Comparison of ENCODE assay signal across 8 mouse cellular contexts in genomic region chr3:146404311-146405201, GRCm38 (mm10). TPM values are rescaled to one million over a fixed set of nuclear protein-coding genes. Genes with fewer than 3 reads are reported as not detected.
A peak's percentile ranks its signal among the peaks of the same experiment; 100 is the strongest.
DNase-seq lines count a peak whose midpoint lies in the region; ATAC-seq lines count a peak whose summit lies in the region.

TSS of gene Ssx2ip (plus strand) at chr3:146404642.

- DNase-seq in T-cell, adult 2 months (ENCODE audit: low spot score): peak; percentile 93
- peak; percentile 100 for DNase-seq in cerebellum, postnatal 25 days
- peak; percentile 92 to 96 for DNase-seq in frontal cortex, postnatal 25 days (ENCODE audit: low spot score in 2 of 2)
- DNase-seq in hindbrain, embryonic 14.5 days (ENCODE audit: low spot score): peak; percentile 98
- peak; percentile 97 to 98 for DNase-seq in layer of hippocampus, postnatal 36 days
- peak; percentile 95 for DNase-seq in lung, postnatal 25 days (ENCODE audit: low spot score)
- peak; percentile 94 for DNase-seq in retina, adult 2 months (ENCODE audit: low read depth, low spot score)
- DNase-seq in thymus, postnatal 25 days: peak; percentile 97

- H3K36me3 ChIP-seq in hindbrain, embryonic 14.5 days (replicated peaks; ENCODE audit: control insufficient read depth, insufficient read depth): no peaks in the 10 kb centered on the region

- H3K27ac ChIP-seq in hindbrain, embryonic 14.5 days: peak within 1 kb of the TSS; percentile 81

- peak; percentile 99 for ATAC-seq in hindbrain, embryonic 14.5 days (ENCODE audit: low FRiP score)

- peak within 1 kb of the TSS; percentile 83 for H3K4me2 ChIP-seq in hindbrain, embryonic 14.5 days (replicated peaks)

- peaks cover 6% of the 10 kb centered on the region; the same call in 1 of the 2 replicates for H3K9me3 ChIP-seq in hindbrain, embryonic 14.5 days (ENCODE audit: control insufficient read depth, low read length)

- H3K27me3 ChIP-seq in hindbrain, embryonic 14.5 days (ENCODE audit: control insufficient read depth, insufficient read depth, low read length): no peaks in the 10 kb centered on the region

- under 1% methylated on average over 97 of the region's 100 CpGs for WGBS in hindbrain, embryonic 14.5 days

- H3K4me1 ChIP-seq in hindbrain, embryonic 14.5 days (replicated peaks; ENCODE audit: control insufficient read depth, insufficient read depth, low read length): peaks cover 32% of the 10 kb centered on the region

- H3K4me3 ChIP-seq in hindbrain, embryonic 14.5 days (replicated peaks; ENCODE audit: low read length): peak within 1 kb of the TSS; percentile 77

- H3K9ac ChIP-seq in hindbrain, embryonic 14.5 days: peak within 1 kb of the TSS; percentile 89

RNA-seq across cellular contexts. Expression of gene Ssx2ip, which starts in this region (rescaled TPM):
- polyA plus RNA-seq in hindbrain, embryonic 14.5 days (2014; fragmentation: Nextera tagmentation; extraction: Ambion mirVana): 16.8 and 20.5 TPM in 2 replicates
- total RNA-seq in layer of hippocampus, postnatal 36 days (2021): 100 to 1,000 TPM; 104 to 108 TPM

Comparison
In these comparisons a context has a peak if more than half of its experiments do, and no peak if none do; other contexts are left out.
1. Peak in every context shown above with its lines: DNase-seq, ATAC-seq, H3K4me3 ChIP-seq and H3K27ac ChIP-seq.